Mouse (Mus musculus) liver, embryonic 14.5 days (tissue): ENCODE measurements around the gene Fancm. TPM values are rescaled to one million over a fixed set of nuclear protein-coding genes. Genes with fewer than 3 reads are reported as not detected.

Experiments
- ATAC-seq: fragments of 200-750 bp; cut with Nextera tagmentation; 2 replicates; pipeline ENCODE4 v1.8.0; 2017; ENCODE audit warnings: moderate number of reproducible peaks, mild to moderate bottlenecking, moderate library complexity; ENCODE audit not compliant: insufficient read depth
- DNase-seq, 3 experiments: peaks; one replicate each; pipeline ENCODE4 v3.0.0-alpha.2; 2012 to 2013; ENCODE audit warnings: low read depth in 3 of 3, low spot score in 3 of 3
- H3K27ac ChIP-seq: fragments of 300-500 bp; sonication (generic); 2 replicates; pipeline ENCODE4 v1.5.1; 2014; ENCODE audit warnings: moderate library complexity, mild to moderate bottlenecking, control low read depth, inconsistent platforms
- H3K27me3 ChIP-seq: fragments of 300-500 bp; sonication (generic); 2 replicates; pipeline ENCODE4 v1.6.1; 2014; ENCODE audit warnings: mild to moderate bottlenecking, low read length, moderate library complexity; ENCODE audit not compliant: control insufficient read depth, insufficient read depth
- H3K36me3 ChIP-seq: fragments of 300-500 bp; sonication (generic); replicated peaks from 2 replicates; pipeline ENCODE4 v1.6.1; 2014; ENCODE audit warnings: low read depth; ENCODE audit not compliant: control insufficient read depth, insufficient read depth
- H3K4me1 ChIP-seq, 2 experiments: fragments of 200-500 bp in 1 of 2; fragments of 300-500 bp in 1 of 2; sonication (generic) in 1 of 2; replicated peaks; 2 replicates each; pipeline ENCODE4 v1.6.1; 2012 to 2014; ENCODE audit warnings: antibody characterized with exemption in 1 of 2, inconsistent platforms in 1 of 2, low read length in 1 of 2; ENCODE audit not compliant: control insufficient read depth in 2 of 2, insufficient read depth in 2 of 2
- H3K4me2 ChIP-seq: fragments of 300-500 bp; sonication (generic); 2 replicates; pipeline ENCODE4 v1.6.1; 2014; ENCODE audit warnings: low read depth, mild to moderate bottlenecking, control low read depth, moderate library complexity
- H3K4me3 ChIP-seq, 2 experiments: fragments of 200-500 bp in 1 of 2; fragments of 300-500 bp in 1 of 2; sonication (generic) in 1 of 2; 2 replicates each; pipeline ENCODE4 v1.5.1; 2012 to 2014; ENCODE audit warnings: low read depth in 2 of 2, low read length in 2 of 2, mild to moderate bottlenecking in 2 of 2, control low read depth in 1 of 2, inconsistent platforms in 1 of 2, moderate library complexity in 1 of 2; ENCODE audit not compliant: insufficient read depth in 1 of 2
- H3K9ac ChIP-seq: fragments of 300-500 bp; sonication (generic); replicated peaks from 2 replicates; pipeline ENCODE4 v1.6.1; 2014; ENCODE audit warnings: mild to moderate bottlenecking, control low read depth, moderate library complexity
- H3K9me3 ChIP-seq: fragments of 300-500 bp; sonication (generic); 2 replicates; pipeline ENCODE4 v1.6.1; 2016; ENCODE audit warnings: low read length, mixed read lengths; ENCODE audit not compliant: control insufficient read depth
- CTCF ChIP-seq: IDR thresholded peaks from 2 replicates; pipeline ENCODE4 v1.5.1; 2016; ENCODE audit warnings: antibody characterized with exemption, low read depth, control low read depth
- EP300 ChIP-seq: IDR thresholded peaks from 2 replicates; pipeline ENCODE4 v1.6.1; 2016; ENCODE audit warnings: antibody characterized with exemption, low read depth
- WGBS: fragments of 180-500 bp; shearing (Covaris S2); extraction: QIAGEN DNeasy Blood & Tissue Kit; methylation state at CpG from one replicate; pipeline ENCODE4 v1.1.7; 2014; ENCODE audit not compliant: insufficient replicate concordance; 5-methylcytosine and 5-hydroxymethylcytosine counted together
- polyA plus RNA-seq, 2 experiments: library from polyadenylated mRNA; depleted of rRNA in 1 of 2; stranded (reverse) in 1 of 2; unstranded in 1 of 2; fragments of >200 nt; fragmentation: Nextera tagmentation in 1 of 2; extraction: Ambion mirVana in 1 of 2; gene quantifications; 2 replicates each; pipeline versions ENCODE4 v1.2.1 to v1.2.3; 2012 to 2014

The Fancm gene
- polyA plus RNA-seq, 2 experiments, result 4.6 to 5.8 TPM

GRCm38 (mm10) chr12:65075733-65076310 lies 419 bp downstream of the Fancm start:
- H3K36me3 ChIP-seq, result no peaks in the 10 kb centered on the region; the same call in none of the 2 replicates
- peak overlapping the region; percentile 93 to 98 for H3K4me3 ChIP-seq
- H3K9ac ChIP-seq, result peak overlapping the region; percentile 89
- under 1% methylated on average over 41 of the region's 41 CpGs for WGBS
- peak in 1 of 3 experiments; percentile 7 for DNase-seq
- TF ChIP-seq CTCF (no peak), EP300 (no peak)
- H3K27me3 ChIP-seq, result no peaks in the 10 kb centered on the region; the same call in 1 of the 2 replicates
- peaks cover 16 to 19% of the 10 kb centered on the region in 2 experiments for H3K4me1 ChIP-seq
- peak overlapping the region; percentile 44 for H3K27ac ChIP-seq
- ATAC-seq, result peak; percentile 1; the same call in 1 of the 2 replicates
- H3K4me2 ChIP-seq, result peak overlapping the region; percentile 72
- no peaks in the 10 kb centered on the region for H3K9me3 ChIP-seq

GRCm38 (mm10) chr12:65076906-65077305 lies 1.5 kb downstream of the Fancm start:
- H3K9ac ChIP-seq, result peak overlapping the region; percentile 89
- no peaks in the 10 kb centered on the region; the same call in none of the 2 replicates for H3K36me3 ChIP-seq

GRCm38 (mm10) chr12:65108746-65109145 lies 33.3 kb downstream of the Fancm start:
- no peak overlapping the region for H3K4me2 ChIP-seq
- WGBS, result 65% methylated on average over 1 of the region's 1 CpGs
- no peaks in the 10 kb centered on the region for H3K9me3 ChIP-seq
- peaks cover 15% of the 10 kb centered on the region for H3K36me3 ChIP-seq
- TF ChIP-seq CTCF (no peak), EP300 (no peak)
- no peaks in the 10 kb centered on the region for H3K27me3 ChIP-seq
- no peak overlapping the region for H3K9ac ChIP-seq
- H3K27ac ChIP-seq, result no peak overlapping the region
- H3K4me1 ChIP-seq, result no peaks in the 10 kb centered on the region
- no peak for ATAC-seq
- DNase-seq, result no peak
- no peak overlapping the region for H3K4me3 ChIP-seq

More at GRCm38 (mm10) chr12:65076906-65077305, 1.5 kb downstream of the Fancm start:
- TF ChIP-seq CTCF (no peak), EP300 (no peak)
- Histone ChIP-seq H3K4me2 (peak overlapping the region; percentile 72), H3K27ac (no peak overlapping the region), H3K4me1 (peaks cover 16 to 19% of the 10 kb centered on the region in 2 experiments), H3K27me3 (no peaks in the 10 kb centered on the region; the same call in 1 of the 2 replicates), H3K4me3 (peak overlapping the region; percentile 24 to 93; a peak in 3 of 4 replicates), H3K9me3 (no peaks in the 10 kb centered on the region)
- 48% methylated on average over 9 of the region's 9 CpGs for WGBS
- ATAC-seq (no peak), DNase-seq (no peak)

GRCm38 (mm10) chr12:65111503-65111902 lies 36.1 kb downstream of the Fancm start:
- no peaks in the 10 kb centered on the region for H3K4me1 ChIP-seq
- H3K36me3 ChIP-seq, result peaks cover 6% of the 10 kb centered on the region
- H3K9ac ChIP-seq, result no peak overlapping the region
- H3K9me3 ChIP-seq, result no peaks in the 10 kb centered on the region
- H3K27ac ChIP-seq, result no peak overlapping the region
- H3K4me3 ChIP-seq, result no peak overlapping the region
- 64% methylated on average over 3 of the region's 3 CpGs for WGBS
- no peak for DNase-seq
- TF ChIP-seq CTCF, result no peak
- no peak for TF ChIP-seq EP300
- no peak for ATAC-seq
- no peak overlapping the region for H3K4me2 ChIP-seq
- H3K27me3 ChIP-seq, result no peaks in the 10 kb centered on the region

GRCm38 (mm10) chr12:65112811-65113210 lies 37.4 kb downstream of the Fancm start:
- no peak for ATAC-seq
- TF ChIP-seq EP300 (no peak), CTCF (no peak)
- H3K27me3 ChIP-seq, result no peaks in the 10 kb centered on the region
- peaks cover 10% of the 10 kb centered on the region; the same call in 1 of the 2 replicates for H3K36me3 ChIP-seq
- no peak overlapping the region for H3K9ac ChIP-seq
- no peak overlapping the region for H3K4me3 ChIP-seq
- no peak for DNase-seq
- no peaks in the 10 kb centered on the region for H3K4me1 ChIP-seq
- H3K27ac ChIP-seq, result no peak overlapping the region
- WGBS, result 74% methylated on average over 1 of the region's 1 CpGs
- H3K9me3 ChIP-seq, result no peaks in the 10 kb centered on the region
- H3K4me2 ChIP-seq, result no peak overlapping the region
